Mouse (Mus musculus): Measurements from ENCODE around the gene Thra. TPM values are rescaled to one million over a fixed set of nuclear protein-coding genes. Genes with fewer than 3 reads are reported as not detected.

Thra gene
- polyA plus RNA-seq, 1 experiment from 2014 or later: 13.3 TPM

GRCm38 (mm10) chr11:98796515-98797216 lies 56.2 kb downstream of the Thra start:
- Histone ChIP-seq H3K9me3 (replicated peaks) (no peaks in the 10 kb centered on the region), H3K4me2 (peak overlapping the region; percentile 96), H3K27ac (peak overlapping the region; percentile 98), H3K4me1 (peaks cover 52% of the 10 kb centered on the region), H3K4me3 (peak overlapping the region; percentile 91), H3K9ac (peak overlapping the region; percentile 99), H3K27me3 (replicated peaks) (no peaks in the 10 kb centered on the region), H3K36me3 (peaks cover 43% of the 10 kb centered on the region)
- ATAC-seq: peak; percentile 3; the same call in 1 of the 2 replicates
- WGBS (ENCODE audit: insufficient replicate concordance): 5% methylated on average over 23 of the region's 23 CpGs

GRCm38 (mm10) chr11:98797306-98797705 lies 56.9 kb downstream of the Thra start:
- H3K36me3 ChIP-seq: peaks cover 50% of the 10 kb centered on the region
- ATAC-seq: no peak
- peak overlapping the region; percentile 98 for H3K27ac ChIP-seq
- H3K9ac ChIP-seq: peak overlapping the region; percentile 99
- peaks cover 45% of the 10 kb centered on the region for H3K4me1 ChIP-seq
- H3K4me3 ChIP-seq: peak overlapping the region; percentile 91
- no peaks in the 10 kb centered on the region for H3K9me3 ChIP-seq (replicated peaks)
- H3K4me2 ChIP-seq: peak overlapping the region; percentile 96
- no peaks in the 10 kb centered on the region for H3K27me3 ChIP-seq (replicated peaks)
- 15% methylated on average over 5 of the region's 5 CpGs for WGBS (ENCODE audit: insufficient replicate concordance)

- H3K4me2 ChIP-seq: peak overlapping the region; percentile 96
- 59% methylated on average over 4 of the region's 4 CpGs for WGBS (ENCODE audit: insufficient replicate concordance)
- no peaks in the 10 kb centered on the region for H3K27me3 ChIP-seq (replicated peaks)
- no peak for ATAC-seq
- H3K9ac ChIP-seq: peak overlapping the region; percentile 99; the same call in 1 of the 2 replicates
- H3K36me3 ChIP-seq: peaks cover 56% of the 10 kb centered on the region
- H3K27ac ChIP-seq: peak overlapping the region; percentile 98; the same call in 1 of the 2 replicates
- peaks cover 42% of the 10 kb centered on the region for H3K4me1 ChIP-seq
- H3K4me3 ChIP-seq: peak overlapping the region; percentile 91
- no peaks in the 10 kb centered on the region for H3K9me3 ChIP-seq (replicated peaks)
These were observed 57.5 kb downstream of the Thra start for GRCm38 (mm10) chr11:98797909-98798308.

DNA sequence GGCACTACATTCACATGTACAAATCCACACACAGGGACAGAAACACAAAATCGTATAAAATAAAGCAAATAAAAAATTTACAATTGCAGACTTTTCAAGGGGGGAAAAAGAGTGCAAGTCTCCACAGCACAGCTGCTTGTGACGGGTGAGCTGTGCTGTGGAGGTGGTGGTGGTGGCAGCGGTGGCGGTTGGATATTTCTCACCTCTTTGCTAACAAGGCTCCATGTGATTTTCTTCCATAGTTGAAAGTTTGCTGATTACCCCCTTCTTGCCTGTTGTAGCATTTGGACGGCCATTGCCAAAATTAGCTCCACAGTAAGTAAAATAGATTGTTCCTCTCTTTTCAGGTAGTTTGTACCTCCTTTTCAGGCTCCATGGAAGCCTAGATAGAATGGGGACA lies 64.2 kb downstream of the Thra start, which contains the start of gene Casc3:
Gene Casc3 (plus strand): TSS at position 301 of the 400 bp plus-strand sequence.
- H3K4me3 ChIP-seq: no peak within 1 kb of the TSS
- no peak within 1 kb of the TSS for H3K4me2 ChIP-seq
- 89% methylated on average over 5 of the region's 5 CpGs for WGBS (ENCODE audit: insufficient replicate concordance)
- H3K9ac ChIP-seq: no peak within 1 kb of the TSS
- peaks cover 86% of the 10 kb centered on the region for H3K36me3 ChIP-seq
- no peaks in the 10 kb centered on the region for H3K9me3 ChIP-seq (replicated peaks)
- ATAC-seq: no peak
- no peaks in the 10 kb centered on the region for H3K27me3 ChIP-seq (replicated peaks)
- H3K4me1 ChIP-seq: peaks cover 23% of the 10 kb centered on the region
- H3K27ac ChIP-seq: no peak within 1 kb of the TSS

GRCm38 (mm10) chr11:98808417-98808816 lies 68.0 kb downstream of the Thra start:
- H3K4me2 ChIP-seq: peak overlapping the region; percentile 74
- ATAC-seq: no peak
- H3K4me1 ChIP-seq: peaks cover 43% of the 10 kb centered on the region
- H3K9me3 ChIP-seq (replicated peaks): no peaks in the 10 kb centered on the region
- H3K36me3 ChIP-seq: peaks cover 73% of the 10 kb centered on the region
- peak overlapping the region; percentile 97 for H3K27ac ChIP-seq
- WGBS (ENCODE audit: insufficient replicate concordance): 77% methylated on average over 2 of the region's 2 CpGs
- peak overlapping the region; percentile 88 for H3K4me3 ChIP-seq
- no peaks in the 10 kb centered on the region for H3K27me3 ChIP-seq (replicated peaks)
- H3K9ac ChIP-seq: peak overlapping the region; percentile 94; the same call in 1 of the 2 replicates

GRCm38 (mm10) chr11:98809457-98810290 lies 69.2 kb downstream of the Thra start:
- peak overlapping the region; percentile 88 for H3K4me3 ChIP-seq
- H3K36me3 ChIP-seq: peaks cover 73% of the 10 kb centered on the region
- peaks cover 43% of the 10 kb centered on the region for H3K4me1 ChIP-seq
- H3K4me2 ChIP-seq: peak overlapping the region; percentile 74
- ATAC-seq: peak; percentile 99
- peak overlapping the region; percentile 94 for H3K9ac ChIP-seq
- peak overlapping the region; percentile 97 for H3K27ac ChIP-seq
- WGBS (ENCODE audit: insufficient replicate concordance): 1% methylated on average over 81 of the region's 84 CpGs
- no peaks in the 10 kb centered on the region for H3K9me3 ChIP-seq (replicated peaks)
- H3K27me3 ChIP-seq (replicated peaks): no peaks in the 10 kb centered on the region

GRCm38 (mm10) chr11:98810686-98811085 lies 70.2 kb downstream of the Thra start:
- Histone ChIP-seq H3K36me3 (peaks cover 73% of the 10 kb centered on the region), H3K4me3 (peak overlapping the region; percentile 88), H3K9me3 (replicated peaks) (no peaks in the 10 kb centered on the region), H3K27me3 (replicated peaks) (no peaks in the 10 kb centered on the region), H3K4me2 (peak overlapping the region; percentile 74), H3K4me1 (peaks cover 39% of the 10 kb centered on the region), H3K9ac (peak overlapping the region; percentile 94), H3K27ac (peak overlapping the region; percentile 97)
- no peak for ATAC-seq
- WGBS (ENCODE audit: insufficient replicate concordance): 60% methylated on average over 7 of the region's 7 CpGs

- Histone ChIP-seq H3K9ac (no peak overlapping the region), H3K4me3 (no peak overlapping the region), H3K9me3 (replicated peaks) (no peaks in the 10 kb centered on the region), H3K36me3 (peaks cover 99% of the 10 kb centered on the region), H3K4me2 (no peak overlapping the region), H3K27ac (no peak overlapping the region), H3K4me1 (peaks cover 20% of the 10 kb centered on the region), H3K27me3 (replicated peaks) (no peaks in the 10 kb centered on the region)
- ATAC-seq: no peak
- 55% methylated on average over 1 of the region's 1 CpGs for WGBS (ENCODE audit: insufficient replicate concordance)
These were observed 76.3 kb downstream of the Thra start for GRCm38 (mm10) chr11:98816706-98817239.

Other genes starting within 250 kb of the Thra start
- 0.07 and 0.12 TPM in 2 replicates for gene Ikzf3, start 194.6 kb upstream of the Thra start, polyA plus RNA-seq (2016; fragmentation: Nextera tagmentation; extraction: Ambion mirVana)
- 0.46 and 0.55 TPM in 2 replicates for gene Zpbp2, start 189.5 kb upstream of the Thra start, polyA plus RNA-seq (2016; fragmentation: Nextera tagmentation; extraction: Ambion mirVana)
- gene Ormdl3, start 153.3 kb upstream of the Thra start, polyA plus RNA-seq (2016; fragmentation: Nextera tagmentation; extraction: Ambion mirVana): 44.2 and 44.3 TPM in 2 replicates
- gene Lrrc3c, start 142.3 kb upstream of the Thra start, polyA plus RNA-seq (2016; fragmentation: Nextera tagmentation; extraction: Ambion mirVana): not detected in 2 replicates
- 0.87 and 0.96 TPM in 2 replicates for gene Gm12355, start 115.0 kb upstream of the Thra start, polyA plus RNA-seq (2016; fragmentation: Nextera tagmentation; extraction: Ambion mirVana)
- gene Gsdma3, start 114.3 kb upstream of the Thra start, polyA plus RNA-seq (2016; fragmentation: Nextera tagmentation; extraction: Ambion mirVana): not detected in 2 replicates
- gene Gsdma2, start 93.9 kb upstream of the Thra start, polyA plus RNA-seq (2016; fragmentation: Nextera tagmentation; extraction: Ambion mirVana): not detected in 2 replicates
- gene Gsdma, start 76.3 kb upstream of the Thra start, polyA plus RNA-seq (2016; fragmentation: Nextera tagmentation; extraction: Ambion mirVana): not detected in 2 replicates
- gene Psmd3, start 58.1 kb upstream of the Thra start, polyA plus RNA-seq (2016; fragmentation: Nextera tagmentation; extraction: Ambion mirVana): 201 and 202 TPM in 2 replicates
- gene Csf3, start 39.4 kb upstream of the Thra start, polyA plus RNA-seq (2016; fragmentation: Nextera tagmentation; extraction: Ambion mirVana): not detected in 2 replicates
- gene Med24, start 11.2 kb upstream of the Thra start, polyA plus RNA-seq (2016; fragmentation: Nextera tagmentation; extraction: Ambion mirVana): 42.0 and 43.7 TPM in 2 replicates
- 1.3 and 1.4 TPM in 2 replicates for gene Nr1d1, start 34.7 kb downstream of the Thra start, polyA plus RNA-seq (2016; fragmentation: Nextera tagmentation; extraction: Ambion mirVana)
- 11.5 and 11.7 TPM in 2 replicates for gene Msl1, start 54.9 kb downstream of the Thra start, polyA plus RNA-seq (2016; fragmentation: Nextera tagmentation; extraction: Ambion mirVana)
- 26.4 and 29.7 TPM in 2 replicates for gene Casc3, start 64.3 kb downstream of the Thra start, polyA plus RNA-seq (2016; fragmentation: Nextera tagmentation; extraction: Ambion mirVana)
- 0.21 and 0.24 TPM in 2 replicates for gene Rapgefl1, start 96.1 kb downstream of the Thra start, polyA plus RNA-seq (2016; fragmentation: Nextera tagmentation; extraction: Ambion mirVana)
- gene Wipf2, start 123.0 kb downstream of the Thra start, polyA plus RNA-seq (2016; fragmentation: Nextera tagmentation; extraction: Ambion mirVana): 2.0 and 2.2 TPM in 2 replicates
- 86.5 and 89.9 TPM in 2 replicates for gene Cdc6, start 167.2 kb downstream of the Thra start, polyA plus RNA-seq (2016; fragmentation: Nextera tagmentation; extraction: Ambion mirVana)
- 6.8 and 7.1 TPM in 2 replicates for gene Rara, start 187.2 kb downstream of the Thra start, polyA plus RNA-seq (2016; fragmentation: Nextera tagmentation; extraction: Ambion mirVana)
- not detected in 2 replicates for gene Gjd3, start 242.4 kb downstream of the Thra start, polyA plus RNA-seq (2016; fragmentation: Nextera tagmentation; extraction: Ambion mirVana)

Data from liver, embryonic 12.5 days (tissue).